Comparison of ENCODE assay signal across 8 mouse cellular contexts in the genomic region with DNA sequence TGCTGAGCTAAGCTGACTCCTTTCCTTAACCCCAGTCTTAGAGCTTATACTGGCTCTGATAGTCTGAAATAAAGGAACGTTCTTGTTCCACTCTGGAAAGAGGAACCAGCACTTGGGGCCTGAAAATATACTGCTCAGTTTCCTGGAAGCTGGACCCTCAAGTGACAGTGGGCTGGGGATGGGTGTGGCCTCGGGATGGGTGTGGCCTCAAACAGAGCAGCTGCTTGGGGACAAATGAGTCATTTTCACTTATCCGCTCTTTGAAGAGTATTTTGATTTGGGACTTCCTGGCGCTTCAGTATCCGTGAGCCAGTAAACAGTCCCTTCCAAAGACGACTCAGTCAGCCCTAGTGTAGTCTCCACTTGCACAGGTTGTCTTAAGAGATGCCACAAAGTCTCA. TPM values are rescaled to one million over a fixed set of nuclear protein-coding genes. Genes with fewer than 3 reads are reported as not detected.
DNase-seq lines count a peak whose midpoint lies in the region; ATAC-seq and TF ChIP-seq lines count a peak whose summit lies in the region.

No protein-coding gene starts in this region.

- 41% methylated on average over 6 of the region's 6 CpGs for WGBS in liver, adult 2 months
- 17% methylated on average over 6 of the region's 6 CpGs for WGBS in liver, embryonic 11.5 days
- 9% methylated on average over 6 of the region's 6 CpGs for WGBS in liver, embryonic 13.5 days (ENCODE audit: insufficient replicate concordance)
- WGBS in small intestine, adult 2 months: 23% methylated on average over 6 of the region's 6 CpGs

- TF ChIP-seq POLR2A in liver, adult 2 months (IDR thresholded peaks at IDR 0.05; ENCODE audit: extremely low read depth, insufficient read depth, low read length): no peak
- no peak for TF ChIP-seq POLR2A in small intestine, adult 2 months (IDR thresholded peaks at IDR 0.05; ENCODE audit: low read depth, low read length)

- no peak overlapping the region for H3K4me3 ChIP-seq in liver, adult 2 months (ENCODE audit: insufficient read depth, low read depth, low read length)
- H3K4me3 ChIP-seq in liver, embryonic 11.5 days (ENCODE audit: low read depth, low read length): no peak overlapping the region
- no peak overlapping the region for H3K4me3 ChIP-seq in liver, embryonic 13.5 days (replicated peaks)
- no peak overlapping the region for H3K4me3 ChIP-seq in small intestine, adult 2 months (ENCODE audit: low read depth, low read length)

- H3K4me1 ChIP-seq in liver, adult 2 months (ENCODE audit: control insufficient read depth, insufficient read depth, low read length): no peaks in the 10 kb centered on the region
- no peaks in the 10 kb centered on the region for H3K4me1 ChIP-seq in liver, embryonic 11.5 days (replicated peaks; ENCODE audit: control insufficient read depth, insufficient read depth, low read length)
- no peaks in the 10 kb centered on the region for H3K4me1 ChIP-seq in liver, embryonic 13.5 days (replicated peaks)
- no peaks in the 10 kb centered on the region; the same call in none of the 2 replicates for H3K4me1 ChIP-seq in small intestine, adult 2 months (ENCODE audit: control insufficient read depth, insufficient read depth, insufficient read length, low read length)

- H3K79me2 ChIP-seq in liver, adult 2 months (ENCODE audit: control insufficient read depth, insufficient read depth, low read length): no peaks in the 10 kb centered on the region

- H3K9ac ChIP-seq in liver, adult 2 months (ENCODE audit: low read depth, low read length): no peak overlapping the region
- no peak overlapping the region for H3K9ac ChIP-seq in liver, embryonic 11.5 days (ENCODE audit: low read depth, low read length)
- H3K9ac ChIP-seq in liver, embryonic 13.5 days: no peak overlapping the region

- ATAC-seq in liver, embryonic 11.5 days (replicated peaks; ENCODE audit: low FRiP score): no peak
- ATAC-seq in liver, embryonic 13.5 days (ENCODE audit: low read depth): no peak

- peak; percentile 30 for DNase-seq in adrenal gland, adult 2 months
- DNase-seq in adrenal gland, adult 18-20 months (ENCODE audit: low spot score in 2 of 2): no peak
- peak; percentile 40 for DNase-seq in liver, adult 2 months (ENCODE audit: extremely low read depth, low read depth, low spot score)
- DNase-seq in liver, embryonic 11.5 days (ENCODE audit: low spot score): no peak
- peak; percentile 29 for DNase-seq in liver, embryonic 13.5 days
- DNase-seq in left cerebral cortex, postnatal 36 days (ENCODE audit: low spot score in 2 of 2): no peak
- no peak for DNase-seq in layer of hippocampus, postnatal 10 days (ENCODE audit: low spot score in 2 of 2)

- no peak overlapping the region for H3K4me2 ChIP-seq in liver, embryonic 11.5 days
- no peak overlapping the region for H3K4me2 ChIP-seq in liver, embryonic 13.5 days

- no peak overlapping the region for H3K27ac ChIP-seq in liver, adult 2 months (replicated peaks; ENCODE audit: insufficient read depth, low read depth, low read length)
- H3K27ac ChIP-seq in liver, embryonic 11.5 days (ENCODE audit: low read depth, low read length): no peak overlapping the region
- no peak overlapping the region for H3K27ac ChIP-seq in liver, embryonic 13.5 days
- H3K27ac ChIP-seq in small intestine, adult 2 months (ENCODE audit: insufficient read depth, low read depth, low read length): peak overlapping the region; percentile 13

- no peaks in the 10 kb centered on the region for H3K36me3 ChIP-seq in liver, adult 2 months (ENCODE audit: control insufficient read depth, insufficient read depth, low read length)
- no peaks in the 10 kb centered on the region for H3K36me3 ChIP-seq in liver, embryonic 11.5 days (ENCODE audit: control insufficient read depth, insufficient read depth, low read length)
- H3K36me3 ChIP-seq in liver, embryonic 13.5 days: no peaks in the 10 kb centered on the region
- no peaks in the 10 kb centered on the region for H3K36me3 ChIP-seq in small intestine, adult 2 months (ENCODE audit: control insufficient read depth, insufficient read depth, low read length)

- no peak for TF ChIP-seq CTCF in liver, adult 2 months (IDR thresholded peaks at IDR 0.05; ENCODE audit: low read depth, low read length)
- no peak for TF ChIP-seq CTCF in small intestine, adult 2 months (IDR thresholded peaks at IDR 0.05; ENCODE audit: extremely low read depth, insufficient read length, insufficient replicate concordance, low read depth, low read length)

- no peaks in the 10 kb centered on the region for H3K27me3 ChIP-seq in liver, adult 2 months (ENCODE audit: control insufficient read depth, insufficient read depth, low read length)
- no peaks in the 10 kb centered on the region for H3K27me3 ChIP-seq in liver, embryonic 11.5 days (replicated peaks; ENCODE audit: control insufficient read depth, insufficient read depth, low read length)
- H3K27me3 ChIP-seq in liver, embryonic 13.5 days: no peaks in the 10 kb centered on the region
- H3K27me3 ChIP-seq in small intestine, adult 2 months (ENCODE audit: control insufficient read depth, insufficient read depth, low read length): no peaks in the 10 kb centered on the region

- H3K9me3 ChIP-seq in liver, embryonic 11.5 days (ENCODE audit: control insufficient read depth, low read length): no peaks in the 10 kb centered on the region
- no peaks in the 10 kb centered on the region for H3K9me3 ChIP-seq in liver, embryonic 13.5 days (replicated peaks)

- intact Hi-C loops in left cerebral cortex, postnatal 36 days (cut with DNase I): no loop called here

RNA-seq across cellular contexts. Expression of a gene that starts 8.6 kb away (rescaled TPM):
- 1 to 10 TPM; 3.9 to 7.4 TPM for total RNA-seq in adrenal gland, adult 2 months (2021)
- 2.3 TPM in 2 replicates for polyA plus RNA-seq in adrenal gland, adult 2 months (2012; rRNA removed)
- 1 to 10 TPM; 3.6 to 5.4 TPM for total RNA-seq in adrenal gland, adult 18-20 months (2021)
- 3.1 and 3.6 TPM in 2 replicates for total RNA-seq in liver, adult 2 months (2014; rRNA removed)
- polyA plus RNA-seq in liver, adult 2 months (2012; rRNA removed): 1.3 and 2.2 TPM in 2 replicates
- 4.8 and 4.9 TPM in 2 replicates for polyA plus RNA-seq in liver, embryonic 11.5 days (2014; fragmentation: Nextera tagmentation; extraction: Ambion mirVana)
- polyA plus RNA-seq in liver, embryonic 13.5 days (2015; fragmentation: Nextera tagmentation; extraction: Ambion mirVana): 5.6 and 5.9 TPM in 2 replicates
- 3.7 and 4.4 TPM in 2 replicates for polyA plus RNA-seq in small intestine, adult 2 months (2012; rRNA removed)
- total RNA-seq in left cerebral cortex, postnatal 36 days (2021): 1 to 10 TPM; 4.6 to 5.1 TPM
- total RNA-seq in layer of hippocampus, postnatal 10 days (2021): 1 to 10 TPM; 4.3 to 4.8 TPM

RNA-seq across cellular contexts. Expression of a gene that starts 31.9 kb away (rescaled TPM):
- 10 to 100 TPM in 1 of 2 experiments, 1 to 10 TPM in 1; 3.8 to 13.4 TPM for total RNA-seq in adrenal gland, adult 2 months (2021)
- polyA plus RNA-seq in adrenal gland, adult 2 months (2012; rRNA removed): 16.6 and 22.8 TPM in 2 replicates
- total RNA-seq in adrenal gland, adult 18-20 months (2021): 10 to 100 TPM; 10.1 to 23.1 TPM
- 125 and 199 TPM in 2 replicates for total RNA-seq in liver, adult 2 months (2014; rRNA removed)
- 210 and 244 TPM in 2 replicates for polyA plus RNA-seq in liver, adult 2 months (2012; rRNA removed)
- polyA plus RNA-seq in liver, embryonic 11.5 days (2014; fragmentation: Nextera tagmentation; extraction: Ambion mirVana): 5.3 and 6.1 TPM in 2 replicates
- 3.1 and 4.1 TPM in 2 replicates for polyA plus RNA-seq in liver, embryonic 13.5 days (2015; fragmentation: Nextera tagmentation; extraction: Ambion mirVana)
- polyA plus RNA-seq in small intestine, adult 2 months (2012; rRNA removed): 1.4 and 2.6 TPM in 2 replicates
- 1 to 10 TPM; 1.0 to 1.8 TPM for total RNA-seq in left cerebral cortex, postnatal 36 days (2021)
- total RNA-seq in layer of hippocampus, postnatal 10 days (2021): 1 to 10 TPM; 1.7 to 3.9 TPM

RNA-seq across cellular contexts. Expression of a gene that starts 34.4 kb away (rescaled TPM):
- total RNA-seq in adrenal gland, adult 2 months (2021): under 1 TPM; 0.03 to 0.06 TPM
- under 0.01 TPM in 1 of 2 replicates, not detected in the other for polyA plus RNA-seq in adrenal gland, adult 2 months (2012; rRNA removed)
- under 1 TPM; 0.03 TPM for total RNA-seq in adrenal gland, adult 18-20 months (2021)
- total RNA-seq in liver, adult 2 months (2014; rRNA removed): 0.09 and 0.13 TPM in 2 replicates
- polyA plus RNA-seq in liver, adult 2 months (2012; rRNA removed): under 0.01 TPM in 1 of 2 replicates, not detected in the other
- 0.01 and 0.03 TPM in 2 replicates for polyA plus RNA-seq in liver, embryonic 11.5 days (2014; fragmentation: Nextera tagmentation; extraction: Ambion mirVana)
- 0.01 TPM in 2 replicates for polyA plus RNA-seq in liver, embryonic 13.5 days (2015; fragmentation: Nextera tagmentation; extraction: Ambion mirVana)
- not detected in 2 replicates for polyA plus RNA-seq in small intestine, adult 2 months (2012; rRNA removed)
- total RNA-seq in left cerebral cortex, postnatal 36 days (2021): under 1 TPM; 0.10 to 0.20 TPM
- 1 to 10 TPM in 1 of 2 experiments, under 1 TPM in 1; 0.18 to 4.4 TPM for total RNA-seq in layer of hippocampus, postnatal 10 days (2021)

RNA-seq across cellular contexts. Expression of a gene that starts 53.5 kb away (rescaled TPM):
- 10 to 100 TPM; 14.8 to 22.9 TPM for total RNA-seq in adrenal gland, adult 2 months (2021)
- polyA plus RNA-seq in adrenal gland, adult 2 months (2012; rRNA removed): 5.0 and 6.6 TPM in 2 replicates
- 10 to 100 TPM; 14.5 to 21.8 TPM for total RNA-seq in adrenal gland, adult 18-20 months (2021)
- total RNA-seq in liver, adult 2 months (2014; rRNA removed): 5.6 and 7.0 TPM in 2 replicates
- 6.6 and 7.0 TPM in 2 replicates for polyA plus RNA-seq in liver, adult 2 months (2012; rRNA removed)
- polyA plus RNA-seq in liver, embryonic 11.5 days (2014; fragmentation: Nextera tagmentation; extraction: Ambion mirVana): 92.5 and 98.5 TPM in 2 replicates
- polyA plus RNA-seq in liver, embryonic 13.5 days (2015; fragmentation: Nextera tagmentation; extraction: Ambion mirVana): 27.6 and 32.4 TPM in 2 replicates
- 1.3 and 2.9 TPM in 2 replicates for polyA plus RNA-seq in small intestine, adult 2 months (2012; rRNA removed)
- total RNA-seq in left cerebral cortex, postnatal 36 days (2021): 10 to 100 TPM; 24.0 to 28.5 TPM
- 10 to 100 TPM; 28.9 to 30.0 TPM for total RNA-seq in layer of hippocampus, postnatal 10 days (2021)

Comparison
In these comparisons a context has a peak if more than half of its experiments do, and no peak if none do; other contexts are left out.
1. DNase-seq: peak in adrenal gland, adult 2 months (single experiment), liver, adult 2 months (single experiment) and liver, embryonic 13.5 days (single experiment); none in adrenal gland, adult 18-20 months (0 of 2), liver, embryonic 11.5 days (single experiment), left cerebral cortex, postnatal 36 days (0 of 2) and layer of hippocampus, postnatal 10 days (0 of 2).